Mouse (Mus musculus) adrenal gland, adult 2 months (tissue): ENCODE data around the gene Hace1. TPM values are rescaled to one million over a fixed set of nuclear protein-coding genes. Genes with fewer than 3 reads are reported as not detected.
"Not testable (repeated sequence)": the region's sequence is repeated elsewhere in the genome, so short reads cannot be mapped to it uniquely, and the experiment has no call there.

Experiments used
- DNase-seq: peaks from one replicate; pipeline ENCODE4 v3.0.0; 2021
- long read RNA-seq: library from polyadenylated mRNA; stranded (forward); transcript quantifications from one replicate; pipeline ENCODE4 v2.0.0, GENCODE M21; 2021
- polyA plus RNA-seq: library from polyadenylated mRNA; depleted of rRNA; stranded (reverse); fragments of >200 nt; gene quantifications from 2 replicates; pipeline ENCODE4 v1.2.3, GENCODE M21; 2012; rRNA removed
- total RNA-seq, 2 experiments: library from RNA; stranded (reverse); gene quantifications; 2 replicates each; pipeline ENCODE4 v1.2.3; 2021

Hace1 gene
- 10 to 100 TPM in 1 of 2 experiments, 1 to 10 TPM in 1; 6.2 to 10.1 TPM for total RNA-seq
- 1.8 and 2.3 TPM in 2 replicates for polyA plus RNA-seq
- long read RNA-seq, transcript Hace1-201 (24 exons, 3,785 nt): major isoform, 5 of 8 reads
- long read RNA-seq, partial matches to known transcripts: 3 of 8 reads
- long read RNA-seq, other reads (novel, unspliced or antisense): 0 of 8 reads

DNA sequence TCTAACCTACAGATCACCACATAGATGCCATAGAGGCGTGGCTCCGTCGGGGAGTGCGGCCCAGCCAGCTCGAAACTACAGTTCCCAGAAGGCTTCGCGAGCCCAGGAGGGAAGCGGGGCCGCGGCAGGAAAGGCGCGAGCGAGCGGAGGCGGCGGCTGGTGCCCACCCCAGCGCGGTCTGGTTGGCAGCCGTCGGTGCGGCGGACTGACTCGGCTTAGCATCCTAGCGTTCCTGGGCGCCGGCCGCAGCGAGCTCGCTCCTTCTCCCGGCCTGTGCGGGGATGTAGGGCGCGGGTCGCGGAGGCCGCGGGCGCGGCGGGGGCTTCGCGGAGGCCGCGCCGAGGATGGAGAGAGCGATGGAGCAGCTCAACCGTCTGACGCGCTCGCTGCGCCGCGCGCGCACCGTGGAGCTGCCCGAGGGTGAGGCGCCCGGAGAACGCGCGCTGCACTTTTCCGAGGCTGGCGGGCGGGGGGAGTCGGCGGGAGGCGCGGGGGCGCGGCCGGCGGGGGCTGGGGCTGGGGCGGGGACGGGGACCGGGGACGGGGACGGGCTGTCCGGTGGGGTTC, at the start of gene Hace1:
Gene Hace1, plus strand, starts transcription at position 99 of the 567 bp plus-strand sequence.
- DNase-seq: peak; percentile 90

DNA sequence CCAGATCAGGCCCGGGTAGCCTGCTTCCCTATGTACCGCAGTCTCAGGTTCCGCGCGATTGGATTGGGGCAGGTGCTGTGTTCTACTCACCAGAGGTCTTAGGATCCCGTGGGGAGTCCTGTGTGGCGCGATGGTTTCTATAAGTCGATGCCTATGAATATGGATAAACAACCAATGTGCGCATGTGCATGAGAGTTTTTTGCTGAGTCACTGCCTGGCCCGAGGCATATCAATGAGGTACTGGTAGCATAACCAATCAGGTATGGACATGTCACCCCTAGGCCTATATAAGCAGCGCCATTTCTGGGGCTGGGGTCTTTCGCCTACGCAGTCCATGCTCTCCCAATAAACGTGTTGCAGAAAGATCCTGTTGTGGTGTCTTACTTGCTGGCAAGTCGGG, 40.3 kb upstream of the Hace1 start:
- not testable (repeated sequence) for DNase-seq

DNA sequence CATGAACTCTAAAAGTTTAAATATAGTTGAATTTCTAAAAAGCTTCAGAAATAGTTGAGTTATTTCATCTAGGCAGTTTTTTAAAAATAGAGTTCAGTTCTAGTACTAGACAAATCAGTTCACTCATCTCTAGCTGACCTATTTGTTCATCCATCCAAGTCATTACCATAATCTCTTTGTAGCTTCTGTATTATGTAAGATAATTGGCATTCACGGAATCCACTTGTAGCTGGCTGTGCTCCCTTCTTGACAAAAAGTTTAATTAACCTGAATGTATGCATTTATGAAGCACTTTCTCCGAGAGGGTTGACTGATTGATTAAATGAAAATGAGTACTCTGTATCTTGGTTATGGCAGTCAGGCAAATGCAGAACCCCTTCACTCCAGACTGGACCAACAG, 34.9 kb upstream of the Hace1 start:
- no peak for DNase-seq

DNA sequence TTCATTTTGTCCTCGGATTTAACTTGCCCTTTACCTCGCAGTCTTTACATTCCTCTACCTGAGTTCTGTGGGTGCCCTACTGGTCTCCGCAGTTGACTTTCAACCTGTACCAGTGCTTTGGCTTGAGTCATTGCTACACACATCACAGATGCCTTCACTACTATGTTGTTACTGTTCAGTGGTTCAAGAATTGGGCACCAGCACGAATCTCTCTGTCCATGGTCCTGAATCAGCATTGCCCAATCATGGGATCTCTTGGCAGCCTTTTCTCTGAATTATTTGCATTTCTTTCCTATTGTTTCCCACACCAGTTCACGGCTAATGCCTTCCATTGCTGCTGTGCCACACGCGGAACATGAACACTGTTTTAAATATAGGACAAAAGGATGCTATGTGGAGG, 30.8 kb upstream of the Hace1 start:
- peak; percentile 18 for DNase-seq

DNA sequence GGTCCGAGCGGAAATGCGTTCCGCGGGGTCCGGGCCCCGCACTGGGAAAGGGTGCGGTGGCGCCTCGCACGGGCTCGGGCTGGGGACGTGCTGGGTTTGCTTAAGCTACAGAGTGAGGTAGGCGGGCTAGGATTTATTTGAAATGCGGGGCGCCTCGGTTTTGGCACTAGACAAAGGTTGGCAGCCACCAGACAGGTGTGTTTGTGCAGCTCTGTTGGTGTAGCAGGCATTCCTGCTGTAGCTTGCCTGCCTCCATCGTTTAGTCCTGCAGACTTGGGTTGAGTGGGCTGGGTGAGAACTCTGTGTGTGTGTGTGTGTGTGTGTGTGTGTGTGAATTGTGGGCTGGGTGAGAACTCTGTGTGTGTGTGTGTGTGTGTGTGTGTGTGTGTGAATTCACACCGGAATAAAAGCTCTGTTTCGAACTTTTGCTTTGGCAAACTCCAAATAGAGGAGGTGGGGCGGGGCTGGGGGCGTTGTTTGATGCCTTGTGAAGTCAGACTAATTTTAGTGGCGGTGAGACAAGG, 731 bp downstream of the Hace1 start:
- DNase-seq: no peak

DNA sequence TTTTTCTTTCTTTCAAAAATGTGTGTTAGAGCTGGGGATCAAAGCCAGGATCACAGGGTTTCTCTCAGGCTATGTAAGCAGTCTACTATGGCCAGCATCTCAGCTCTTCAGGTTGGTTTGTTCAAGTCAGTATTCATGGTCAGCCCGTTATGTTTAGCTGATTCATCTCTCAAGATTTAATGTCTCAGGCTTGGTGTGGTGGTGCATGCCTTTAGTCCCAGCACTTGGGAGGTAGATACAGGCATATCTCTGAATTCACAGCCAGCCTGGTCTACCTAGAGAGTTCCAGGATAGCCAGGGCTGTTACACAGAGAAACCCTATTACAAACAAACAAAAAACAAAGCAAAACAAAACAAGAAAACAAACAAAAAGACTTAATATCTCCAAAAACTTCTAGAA, 5.7 kb downstream of the Hace1 start:
- no peak for DNase-seq

DNA sequence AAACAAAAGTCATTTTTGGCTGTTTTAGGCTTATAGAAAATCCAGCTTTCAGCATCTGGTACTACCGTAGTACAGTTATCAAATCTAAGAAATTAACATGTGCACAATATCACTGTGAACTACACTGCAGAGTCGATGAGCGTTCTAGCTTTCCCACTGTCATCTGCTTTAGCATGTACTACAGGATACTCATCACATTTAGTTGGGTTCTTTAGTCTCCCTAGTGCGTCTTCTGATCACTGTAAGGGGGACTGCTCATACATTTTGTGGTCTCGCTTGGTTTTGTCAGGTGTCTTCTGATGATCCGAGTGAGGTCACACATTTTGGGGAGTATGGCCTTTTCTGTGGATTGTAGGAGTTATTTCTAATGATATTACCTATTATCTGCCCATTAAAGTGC, 6.2 kb downstream of the Hace1 start:
- no peak for DNase-seq

DNA sequence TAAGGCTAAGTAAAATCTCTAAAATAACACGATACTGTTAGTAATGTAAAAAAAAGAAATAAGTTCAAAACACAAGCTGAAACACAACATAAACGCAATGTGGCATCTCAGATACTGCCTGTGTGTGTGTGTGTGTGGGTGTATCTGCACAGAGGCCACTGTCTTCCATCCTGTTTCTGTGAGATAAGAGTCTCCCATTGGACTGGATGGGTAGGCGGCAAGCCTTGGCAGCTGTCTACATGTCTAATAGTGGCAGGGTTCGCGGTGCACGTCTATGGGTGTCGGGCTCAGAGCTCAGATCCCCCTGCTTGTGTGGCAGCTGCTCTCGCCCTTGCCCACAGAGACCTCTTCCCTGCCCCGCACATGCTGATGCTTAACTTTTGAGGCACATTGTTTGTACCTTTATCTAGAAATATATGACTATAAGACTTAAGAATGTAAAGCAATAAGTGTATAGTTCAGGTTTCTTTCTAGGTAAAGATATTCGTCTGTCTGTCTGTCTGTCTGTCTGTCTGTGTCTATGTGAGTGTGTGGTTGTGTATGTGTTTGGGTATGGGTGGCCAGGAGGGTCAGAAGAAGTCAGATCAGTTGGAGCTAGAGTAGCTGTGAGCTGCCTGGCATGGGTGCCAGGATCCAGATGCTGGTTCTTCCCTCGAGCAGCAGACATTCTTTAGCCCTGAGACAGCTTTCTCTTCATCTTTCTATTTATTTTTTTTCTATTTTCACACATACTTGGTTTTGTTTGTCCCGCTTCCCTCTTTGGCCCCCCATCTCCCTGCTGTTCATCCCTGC, 6.9 kb downstream of the Hace1 start:
- no peak for DNase-seq

DNA sequence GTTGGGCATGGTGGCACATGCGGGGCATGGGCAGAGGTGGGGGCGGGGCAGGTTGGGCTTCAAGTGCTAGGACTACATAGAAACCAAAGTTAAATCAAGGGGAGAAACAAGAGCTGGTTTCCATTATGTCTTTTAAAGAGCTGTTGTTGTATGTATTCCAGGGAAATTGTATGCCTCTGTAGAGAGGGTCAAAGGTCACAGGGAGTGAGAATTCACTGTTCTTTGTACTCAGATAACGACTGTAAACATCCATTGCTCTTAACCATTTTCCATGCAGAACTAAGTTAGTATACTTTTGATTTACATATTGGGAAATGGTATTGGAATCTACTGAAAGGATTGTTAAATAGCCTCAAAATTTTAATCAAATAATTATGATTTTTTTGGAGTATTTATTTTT, 28.2 kb downstream of the Hace1 start:
- no peak for DNase-seq

DNA sequence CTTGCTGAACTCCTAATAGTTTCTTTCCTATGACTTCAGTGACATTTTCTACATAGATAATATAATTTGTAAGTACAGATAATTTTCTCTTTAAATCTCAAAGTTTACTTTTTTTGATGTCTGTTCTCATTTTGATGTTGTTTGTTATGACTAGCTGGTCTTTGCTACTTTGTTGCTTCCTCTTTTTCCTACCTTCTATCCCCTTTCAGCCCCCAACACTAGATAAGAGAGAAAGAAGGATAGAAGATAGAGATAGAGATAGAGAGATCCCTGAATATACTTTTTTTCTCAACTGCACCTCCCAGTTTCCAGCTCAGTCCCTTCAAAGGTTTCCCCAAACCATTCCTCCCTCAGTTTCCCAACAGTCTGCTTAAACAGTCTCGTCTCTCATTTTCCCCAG, 33.1 kb downstream of the Hace1 start:
- DNase-seq: no peak

DNA sequence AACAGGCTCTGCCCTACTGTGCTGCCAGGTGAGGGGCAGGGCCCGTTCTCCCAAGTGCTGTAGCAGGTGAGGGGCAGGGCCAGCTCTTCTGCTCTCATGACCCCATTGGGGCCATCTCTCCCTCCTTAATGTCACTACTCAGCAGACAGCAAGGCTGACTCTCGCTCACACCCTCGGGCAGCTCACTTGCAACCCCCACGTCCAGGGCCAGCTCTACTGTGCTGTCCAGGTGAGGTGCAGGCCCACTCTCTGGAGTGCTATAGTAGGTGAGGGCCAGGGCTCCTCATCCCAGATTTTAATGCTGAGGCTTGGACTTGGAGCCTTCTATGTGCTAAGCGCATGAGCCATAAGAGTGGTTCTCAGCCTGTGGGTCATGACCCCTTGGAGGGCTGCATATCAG, 38.4 kb downstream of the Hace1 start:
- no peak for DNase-seq

DNA sequence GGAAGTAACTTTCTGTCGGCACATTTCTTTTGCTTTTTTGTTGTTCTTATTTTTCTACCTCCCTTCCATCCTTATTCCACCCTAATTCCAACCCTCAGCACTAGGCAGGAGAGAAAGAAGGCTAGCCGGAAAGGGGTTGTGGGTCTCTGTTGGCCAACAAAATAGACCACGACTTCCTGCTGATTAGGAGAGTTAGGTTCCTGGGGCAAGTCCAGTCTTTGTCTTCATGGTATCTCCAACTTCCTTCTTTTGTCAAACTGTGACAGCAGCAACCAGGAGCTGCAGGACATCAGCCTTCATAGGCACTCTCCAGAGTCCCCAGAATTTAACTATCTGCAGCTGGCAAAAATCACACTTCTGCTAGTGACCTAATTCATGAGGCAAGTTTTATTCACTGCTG, 41.4 kb downstream of the Hace1 start:
- DNase-seq: no peak

DNA sequence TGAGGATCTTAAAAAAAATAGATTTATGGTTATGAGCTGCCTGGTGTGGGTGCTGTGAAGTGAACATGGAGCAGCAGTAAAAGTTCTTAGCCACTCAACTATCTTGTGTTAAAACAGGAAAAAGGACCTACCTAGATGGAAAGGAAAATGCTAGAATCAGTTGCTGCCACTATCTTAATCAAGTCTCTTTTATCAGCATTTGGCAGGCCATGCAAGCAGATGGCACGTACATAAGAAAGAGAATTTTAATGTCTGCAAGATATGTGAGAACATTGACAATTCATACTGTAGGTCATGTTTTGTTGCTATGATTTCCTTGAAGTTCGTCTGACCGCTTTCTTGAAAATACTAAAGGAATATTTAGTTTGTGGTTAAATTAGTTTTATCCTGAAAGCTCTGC, 54.4 kb downstream of the Hace1 start:
- no peak for DNase-seq

DNA sequence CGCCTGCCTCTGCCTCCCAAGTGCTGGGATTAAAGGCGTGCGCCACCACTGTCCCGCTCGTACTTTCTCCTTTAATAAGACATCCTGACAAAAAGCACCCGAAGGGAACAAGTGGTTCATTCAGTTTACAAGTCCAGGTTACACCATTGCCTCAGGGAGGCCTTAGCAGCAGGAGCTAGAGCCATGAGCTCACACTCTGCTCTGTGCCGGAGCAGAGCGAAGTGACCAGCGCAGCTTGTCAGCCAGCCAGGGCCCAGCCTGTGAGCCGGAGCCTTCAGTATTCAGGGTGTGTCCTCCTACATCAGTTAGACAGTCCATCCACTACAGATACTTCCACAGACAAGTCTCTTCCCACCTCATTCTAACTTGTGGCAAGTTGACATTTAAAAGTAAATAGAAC, 55.0 kb downstream of the Hace1 start:
- no peak for DNase-seq

DNA sequence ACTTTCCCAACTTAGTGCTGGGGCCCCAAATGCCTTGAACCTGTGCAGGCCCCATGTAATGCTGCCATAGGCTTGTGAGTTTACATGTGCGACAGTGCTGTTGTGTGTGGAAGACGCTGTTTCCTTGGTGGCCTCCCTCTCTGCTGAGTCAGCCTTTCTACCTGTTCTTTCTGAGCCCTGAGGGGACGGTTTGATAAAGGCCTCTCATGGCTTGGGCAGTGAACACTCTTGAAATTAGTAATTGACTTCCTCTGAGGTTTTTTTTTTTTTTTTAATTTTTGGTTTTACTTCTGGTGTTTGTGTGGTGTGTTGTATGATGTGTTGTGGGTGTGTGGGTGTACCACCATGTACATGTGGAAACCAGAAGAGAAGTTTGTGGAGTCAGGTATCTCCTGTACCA, 57.6 kb downstream of the Hace1 start:
- DNase-seq: no peak

DNA sequence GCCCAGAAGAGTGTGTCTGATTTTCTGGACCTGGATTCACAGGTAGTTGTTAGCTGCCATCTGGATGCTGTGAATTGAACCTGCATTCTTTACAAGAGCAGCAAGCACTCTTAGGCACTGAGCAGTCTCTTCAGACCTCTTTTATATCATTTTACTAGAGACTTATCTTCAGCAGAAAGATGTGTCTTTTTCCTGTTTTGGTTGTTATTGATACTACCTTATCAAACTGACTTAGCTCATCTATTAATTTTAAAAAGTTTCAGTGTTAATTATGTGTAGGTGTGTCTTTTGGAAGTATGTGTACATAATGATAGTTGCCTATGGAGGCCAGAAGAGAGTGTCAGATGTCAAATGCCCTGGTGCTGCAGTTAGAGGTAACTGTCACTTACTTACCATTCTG, 62.1 kb downstream of the Hace1 start:
- no peak for DNase-seq

DNA sequence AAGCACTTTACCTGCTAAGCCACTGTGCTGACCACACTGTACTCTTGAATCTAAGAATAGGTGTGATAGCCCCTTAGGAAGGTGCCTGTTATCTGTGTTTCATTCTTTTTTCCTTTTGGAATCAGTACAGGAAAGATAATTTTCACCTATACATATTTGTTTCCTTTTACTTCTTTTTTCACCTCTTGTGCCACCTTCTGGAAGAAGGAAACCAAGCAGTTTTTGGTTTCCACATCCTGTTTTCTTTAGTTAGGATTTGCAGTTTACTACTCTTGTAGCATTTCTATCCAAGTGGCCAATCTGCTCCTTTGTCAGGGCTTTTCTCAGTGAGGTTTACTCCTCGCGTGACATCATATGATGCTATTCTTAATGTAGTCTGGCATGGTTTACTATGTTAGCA, 76.4 kb downstream of the Hace1 start:
- DNase-seq: no peak

DNA sequence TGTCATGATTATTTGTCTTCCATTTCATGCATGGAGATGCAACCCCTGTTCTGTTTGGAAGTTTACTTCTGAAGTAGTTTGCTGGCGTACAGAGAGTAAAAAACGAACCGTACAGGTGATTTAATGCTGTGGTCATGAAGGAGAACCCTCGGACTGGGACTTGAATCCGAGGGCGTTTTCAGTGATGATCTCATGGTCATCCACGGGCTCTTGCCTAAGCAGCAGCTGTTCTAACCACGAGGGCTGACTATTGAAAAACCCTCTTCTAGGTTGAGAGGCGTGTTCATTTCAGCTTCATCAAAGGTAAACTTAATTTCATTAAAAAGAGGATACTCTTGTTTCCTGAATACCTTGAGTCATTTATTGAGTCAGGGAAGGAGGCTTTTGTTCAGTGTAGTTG, 84.4 kb downstream of the Hace1 start:
- DNase-seq: no peak

DNA sequence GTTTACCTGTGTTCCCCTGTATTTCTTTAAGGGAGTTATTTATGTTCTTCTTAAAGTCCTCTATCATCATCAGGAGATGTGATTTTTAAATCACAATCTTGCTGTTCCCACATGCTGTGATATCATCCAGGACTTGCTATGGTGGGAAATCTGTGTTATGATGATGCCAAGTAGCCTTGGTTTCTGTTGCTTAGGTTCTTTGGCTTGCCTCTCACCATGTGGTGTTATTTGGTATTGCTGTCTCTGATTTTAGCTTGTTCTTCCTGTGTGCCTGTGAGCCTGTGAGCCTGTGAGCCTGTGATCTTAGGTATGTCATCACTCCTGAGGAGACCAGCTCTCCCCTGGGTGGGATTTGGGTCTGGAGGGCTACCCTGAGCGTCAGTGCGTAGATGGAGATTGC, 90.6 kb downstream of the Hace1 start:
- DNase-seq: no peak

DNA sequence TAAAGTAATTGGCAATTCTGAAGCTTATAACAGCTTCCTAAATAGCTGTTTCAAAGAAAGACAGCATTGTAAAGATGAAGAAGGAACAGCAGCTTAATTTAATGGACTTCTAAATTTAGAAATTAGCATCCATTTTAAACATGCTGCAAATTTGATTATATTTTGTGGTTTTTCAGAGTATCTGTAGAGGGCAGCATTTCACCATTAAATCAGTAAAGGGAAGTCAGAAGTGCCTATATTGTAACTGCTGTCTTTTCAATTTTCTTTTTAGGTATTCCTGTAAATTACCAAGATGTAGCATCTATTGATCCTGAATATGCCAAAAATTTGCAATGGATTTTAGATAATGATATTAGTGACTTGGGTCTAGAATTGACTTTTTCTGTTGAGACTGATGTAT, 99.2 kb downstream of the Hace1 start:
- no peak for DNase-seq

DNA sequence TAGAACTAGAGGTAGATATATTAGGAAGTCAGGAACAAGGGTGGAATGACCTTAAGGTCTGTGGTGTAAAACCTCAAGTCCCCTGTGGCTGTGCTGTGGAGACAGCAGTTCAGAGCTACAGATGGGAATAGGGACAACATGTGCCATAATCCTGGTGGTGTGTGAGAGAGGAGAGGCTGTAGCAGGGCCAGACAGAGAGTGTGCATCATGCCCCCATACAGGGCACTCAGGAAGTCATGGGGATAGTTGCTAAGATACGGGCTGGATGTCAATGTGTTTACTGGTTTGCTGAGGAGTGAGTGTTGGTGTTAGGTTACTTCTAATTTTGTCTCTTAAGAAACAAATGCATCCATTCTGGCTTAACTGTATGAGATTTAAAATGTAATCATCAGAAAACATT, 108.6 kb downstream of the Hace1 start:
- DNase-seq: no peak

DNA sequence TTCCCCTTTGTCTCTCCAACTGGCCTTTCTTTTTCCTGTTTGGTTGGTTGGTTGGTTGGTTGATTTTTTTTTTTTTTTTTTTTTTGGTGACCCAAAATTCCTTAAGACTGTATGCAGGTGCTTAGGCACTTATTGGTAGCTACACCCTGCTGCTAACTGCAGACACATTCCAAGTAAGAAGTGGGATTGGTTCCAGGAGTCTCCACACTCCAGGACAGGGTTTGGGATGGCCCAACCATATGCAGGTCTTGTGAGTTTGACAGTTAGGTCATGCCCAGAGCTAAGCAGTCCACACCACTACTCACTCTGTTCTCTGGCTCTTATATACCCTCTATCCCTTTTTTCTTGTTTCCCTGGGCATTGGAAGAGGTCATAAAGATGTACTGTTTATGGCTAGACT, 117.3 kb downstream of the Hace1 start:
- DNase-seq: no peak

DNA sequence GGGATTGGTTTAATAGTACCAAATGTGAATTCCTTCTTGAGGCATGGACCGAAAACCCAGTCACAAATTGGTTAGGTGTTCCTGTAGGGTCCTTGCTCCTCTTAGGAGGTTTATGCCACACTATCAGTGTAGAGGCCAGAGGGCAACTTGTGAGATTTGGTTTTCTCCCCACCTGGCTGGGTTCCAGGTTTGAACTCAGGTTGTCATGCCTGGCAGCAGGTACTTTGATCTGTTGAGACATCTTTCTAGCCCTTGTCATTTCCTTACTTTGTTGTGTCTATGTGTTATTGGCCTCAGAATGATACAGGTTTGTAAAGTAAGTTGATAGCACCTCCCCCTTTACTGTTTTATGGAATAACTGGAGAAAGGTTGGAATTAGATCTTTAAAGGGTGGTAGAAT, 117.9 kb downstream of the Hace1 start:
- no peak for DNase-seq

DNA sequence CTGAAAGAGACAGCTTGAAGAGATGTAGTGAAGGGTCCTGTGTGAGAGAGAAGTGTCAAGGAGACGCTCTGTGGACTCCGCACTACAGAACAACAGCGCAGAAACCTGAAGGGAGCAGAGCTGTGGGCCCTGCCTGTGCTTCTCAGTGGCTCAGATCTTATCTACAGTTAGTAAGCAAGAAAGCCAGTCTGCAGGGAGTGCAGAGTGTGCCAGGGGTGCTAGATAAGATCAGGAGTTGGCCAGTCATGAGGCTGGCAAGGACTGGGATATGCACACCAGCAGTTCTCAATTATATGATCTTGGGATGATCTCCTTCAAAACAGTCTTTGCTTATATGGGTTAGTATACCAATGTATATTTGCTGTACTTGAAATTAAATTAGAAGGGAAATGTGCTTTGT, 121.3 kb downstream of the Hace1 start:
- no peak for DNase-seq
